Mouse (Mus musculus): Measurements from ENCODE around the gene Sspn.

Gene Sspn

GRCm38 (mm10) chr6:145931341-145931740 is at the start of gene Sspn:
Gene Sspn, plus strand, starts transcription at chr6:145931641.
- no peak for DNase-seq (ENCODE audit: low read depth)

GRCm38 (mm10) chr6:145883010-145883409 is 48.4 kb upstream of the Sspn start:
- DNase-seq (ENCODE audit: low read depth) = peak; percentile 44

- peak; percentile 42 for DNase-seq (ENCODE audit: low read depth)
Measured at GRCm38 (mm10) chr6:145883668-145884067, 47.8 kb upstream of the Sspn start.

DNA sequence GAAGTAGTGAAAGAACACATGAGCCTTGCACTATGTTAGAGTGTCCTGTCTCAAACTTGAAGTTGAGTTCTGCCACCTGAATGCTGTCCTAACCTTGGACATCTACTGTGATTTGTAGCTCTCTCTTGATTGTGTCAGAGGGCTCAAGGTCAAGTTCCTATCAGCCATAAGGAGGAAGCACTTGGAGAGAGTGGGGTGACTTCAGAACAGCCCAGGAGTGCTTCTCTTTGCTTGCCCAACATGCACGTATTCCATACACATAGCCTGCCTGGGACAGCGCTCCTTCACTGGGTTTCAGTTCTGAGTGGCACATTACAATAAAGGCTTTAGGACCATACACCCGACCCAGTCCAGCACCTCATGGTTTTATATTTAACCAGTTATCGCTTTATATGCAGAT is 46.4 kb upstream of the Sspn start:
- DNase-seq (ENCODE audit: low read depth) = no peak

DNA sequence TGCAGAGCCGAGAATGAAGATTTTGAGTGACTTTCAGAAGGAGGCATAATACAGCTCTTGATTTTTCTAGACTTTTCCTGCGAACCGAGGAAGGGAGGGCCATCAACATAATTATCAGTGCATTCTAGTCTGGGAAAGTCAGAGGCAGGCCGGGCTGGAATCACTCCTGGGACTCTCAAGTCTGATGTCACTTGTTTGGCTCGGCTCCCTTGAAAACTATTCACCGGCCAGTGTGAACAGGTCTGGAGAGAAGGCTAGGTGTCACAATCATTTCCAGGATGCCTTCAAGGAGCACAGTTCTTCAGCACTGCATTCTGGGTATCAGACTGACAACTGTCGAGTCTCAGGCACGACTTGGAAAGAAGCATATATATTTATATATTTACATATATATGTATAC is 45.2 kb upstream of the Sspn start:
- no peak for DNase-seq (ENCODE audit: low read depth)

- no peak for DNase-seq (ENCODE audit: low read depth)
Measured at GRCm38 (mm10) chr6:145887719-145888118, 43.7 kb upstream of the Sspn start.

GRCm38 (mm10) chr6:145891951-145892350 is 39.5 kb upstream of the Sspn start:
- DNase-seq (ENCODE audit: low read depth) = no peak

- DNase-seq (ENCODE audit: low read depth) = no peak
Measured at GRCm38 (mm10) chr6:145892381-145893265, 38.8 kb upstream of the Sspn start.

GRCm38 (mm10) chr6:145893366-145894021 is 37.9 kb upstream of the Sspn start:
- DNase-seq (ENCODE audit: low read depth) = peak; percentile 7

DNA sequence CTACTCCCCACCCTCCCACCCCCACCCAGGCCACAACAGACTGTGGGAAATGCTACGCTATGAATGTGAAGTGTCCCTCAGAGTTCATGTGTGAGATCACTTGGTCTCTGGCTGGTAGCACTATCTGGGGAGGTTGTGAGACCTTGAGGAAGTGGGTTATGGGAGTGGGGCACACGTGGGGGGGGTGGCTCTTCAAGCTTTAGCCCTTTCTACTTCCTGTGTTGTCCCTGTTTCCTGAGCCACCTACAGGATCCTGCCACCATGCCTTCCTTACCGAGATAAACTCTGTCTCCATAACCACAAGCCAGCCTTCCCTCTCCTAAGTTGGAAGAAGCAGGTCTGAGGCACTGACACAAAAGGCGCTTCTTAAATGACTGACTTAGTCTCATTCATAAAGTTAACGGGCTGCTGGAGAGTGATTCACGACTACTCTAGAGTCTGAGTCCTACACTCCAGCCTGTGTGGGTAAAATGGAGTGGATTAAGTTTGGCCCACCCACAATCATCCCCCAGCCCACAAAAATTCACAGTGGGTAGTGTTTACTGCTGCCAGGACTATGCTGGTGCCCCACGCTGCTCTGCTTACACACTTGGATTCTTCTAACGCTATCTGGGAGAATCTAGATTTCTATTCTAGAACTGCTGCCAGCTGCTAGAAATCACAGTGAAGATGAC is 36.6 kb upstream of the Sspn start:
- DNase-seq (ENCODE audit: low read depth) = peak; percentile 20

DNA sequence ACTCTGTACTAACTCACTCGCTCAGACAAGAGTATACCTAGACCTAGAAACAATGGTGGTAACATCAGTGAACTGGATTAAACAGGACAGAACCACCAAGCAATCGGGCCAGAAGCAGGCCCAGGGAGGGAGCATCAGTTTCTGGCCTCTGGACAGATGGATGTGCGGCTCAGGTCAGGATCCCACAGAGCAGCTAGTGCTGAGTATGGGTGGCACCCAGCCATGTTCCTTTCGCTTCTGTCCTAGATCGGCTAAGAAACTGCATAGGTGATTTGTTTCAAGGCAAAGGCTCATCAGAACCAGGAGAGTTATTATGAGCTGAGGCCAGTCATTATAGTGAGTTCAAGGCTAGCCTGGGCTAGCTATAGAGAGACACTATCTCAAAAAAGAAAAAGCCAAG is 27.3 kb upstream of the Sspn start:
- DNase-seq (ENCODE audit: low read depth) = no peak

- DNase-seq (ENCODE audit: low read depth) = no peak
Measured at GRCm38 (mm10) chr6:145904616-145905015, 26.8 kb upstream of the Sspn start.

DNA sequence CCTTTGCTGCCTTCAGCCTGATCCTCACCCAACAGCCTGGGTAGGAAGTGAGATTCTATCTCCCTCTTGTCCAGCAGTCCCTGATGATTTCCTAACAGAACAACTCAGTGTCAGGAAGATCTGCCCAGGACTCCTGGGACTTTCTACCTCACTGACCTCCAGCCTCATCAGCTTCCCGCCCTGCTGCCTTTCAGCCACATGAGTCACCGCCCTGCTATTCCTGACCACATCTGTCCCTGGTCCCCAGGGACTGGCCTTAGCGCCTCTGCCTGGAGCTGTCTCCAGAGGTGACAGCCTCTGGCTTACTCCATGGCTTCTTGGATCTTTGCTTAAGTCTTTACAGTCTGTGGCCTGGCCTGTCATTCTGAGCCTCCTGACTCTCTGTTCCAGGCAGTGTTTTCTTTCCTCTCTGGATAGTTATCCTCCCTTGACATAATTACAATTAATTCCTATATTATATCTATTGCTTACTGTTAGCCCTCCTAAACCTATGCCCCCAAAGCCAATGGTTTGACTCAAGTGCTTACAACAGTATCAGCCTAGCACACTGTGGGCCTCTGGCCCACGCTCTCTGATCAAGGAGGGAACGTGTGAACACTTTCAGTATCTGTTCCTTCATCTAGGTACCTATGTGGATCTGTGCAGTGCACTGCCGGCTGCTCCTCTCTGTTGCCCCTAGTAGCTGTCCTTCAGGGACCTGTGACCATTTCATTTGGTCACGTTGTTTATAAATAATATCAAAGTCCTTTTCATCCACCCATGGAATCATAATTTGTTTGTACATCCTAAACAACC is 25.1 kb upstream of the Sspn start:
- no peak for DNase-seq (ENCODE audit: low read depth)

- no peak for DNase-seq (ENCODE audit: low read depth)
Measured at GRCm38 (mm10) chr6:145909943-145910342, 21.5 kb upstream of the Sspn start.

DNA sequence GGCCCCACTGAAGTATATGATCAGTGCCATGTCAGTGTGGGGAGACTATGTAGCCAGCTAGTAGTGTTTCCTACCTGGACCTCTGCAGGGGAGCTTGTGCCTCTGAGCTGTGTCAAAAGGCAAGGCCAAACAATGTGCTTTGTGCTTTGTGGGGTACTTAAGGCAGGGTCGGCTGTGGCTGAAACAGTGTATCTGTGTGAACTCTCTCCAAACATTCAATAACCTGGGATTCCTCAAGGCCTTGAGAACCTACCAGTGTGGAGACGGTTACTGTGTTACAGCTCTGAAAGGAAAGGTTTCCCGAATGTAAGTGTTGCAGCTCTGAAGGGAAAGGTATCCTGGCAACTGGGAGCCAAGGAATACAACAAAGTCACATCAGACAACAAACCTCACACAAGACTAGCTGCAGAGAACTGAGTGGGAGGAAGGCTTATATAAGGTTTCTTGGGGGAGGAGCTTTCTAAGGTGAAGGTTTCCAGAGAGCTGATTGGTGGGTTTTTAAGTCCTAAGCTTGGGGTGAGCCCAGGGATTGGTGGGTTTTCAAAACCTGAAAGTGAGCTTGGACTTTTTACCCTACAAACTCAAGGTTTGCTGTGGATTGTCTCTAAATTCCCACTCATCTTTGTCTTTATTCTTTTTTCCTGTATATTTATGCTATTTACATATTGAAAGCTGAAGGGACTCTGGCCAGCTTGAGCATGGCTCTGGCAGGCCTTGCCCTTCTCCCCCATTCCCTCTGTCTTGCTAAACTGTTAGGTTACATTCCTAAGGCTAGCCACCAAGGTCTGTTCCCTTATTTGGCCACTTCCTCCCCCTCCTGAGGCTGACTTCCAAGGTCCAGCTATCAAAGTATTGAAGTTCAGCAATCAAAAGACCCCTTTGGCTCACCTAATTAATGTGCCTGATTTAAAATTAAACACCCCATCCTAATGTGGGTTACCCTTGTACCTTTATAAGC is 20.7 kb upstream of the Sspn start:
- DNase-seq (ENCODE audit: low read depth) = peak; percentile 15

- no peak for DNase-seq (ENCODE audit: low read depth)
Measured at GRCm38 (mm10) chr6:145912232-145912631, 19.2 kb upstream of the Sspn start.

GRCm38 (mm10) chr6:145915435-145915834 is 16.0 kb upstream of the Sspn start:
- no peak for DNase-seq (ENCODE audit: low read depth)

DNA sequence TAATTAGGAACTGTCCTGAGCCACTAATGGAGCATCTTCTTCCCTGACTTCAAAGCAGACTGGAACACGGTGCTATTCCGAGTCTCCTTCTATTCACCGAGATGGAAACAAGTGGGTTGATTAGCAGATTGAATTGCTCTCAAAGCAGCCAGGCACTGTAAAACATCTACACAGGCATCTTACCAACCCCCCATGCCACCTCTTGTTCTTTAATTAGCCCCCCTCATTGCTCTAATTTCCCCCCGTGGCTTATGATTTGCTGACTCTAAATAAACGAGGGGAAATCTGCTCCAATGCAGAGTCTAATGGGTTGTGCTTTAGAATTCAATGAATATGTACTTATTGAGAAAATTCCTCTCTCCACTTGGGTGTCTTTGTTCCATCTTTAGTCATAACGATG is 15.0 kb upstream of the Sspn start:
- DNase-seq (ENCODE audit: low read depth) = no peak

DNA sequence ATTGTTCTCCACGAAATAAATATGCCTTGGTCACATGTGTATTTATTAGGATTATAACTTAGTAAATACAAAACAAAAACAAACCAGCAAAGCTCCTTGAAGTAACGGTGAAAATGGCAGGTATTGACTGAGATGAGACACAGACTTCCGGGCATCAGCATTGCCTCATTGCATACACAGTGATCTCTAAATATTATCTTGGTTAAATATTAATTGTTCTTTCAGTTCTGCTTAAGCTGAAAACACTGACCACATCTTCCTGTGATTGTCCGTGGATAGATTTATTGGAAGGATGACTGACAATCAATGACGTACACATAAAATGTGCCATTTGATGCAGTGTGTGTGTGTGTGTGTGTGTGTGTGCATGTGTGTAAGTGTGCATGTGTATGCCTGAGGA is 13.2 kb upstream of the Sspn start:
- DNase-seq (ENCODE audit: low read depth) = no peak

DNA sequence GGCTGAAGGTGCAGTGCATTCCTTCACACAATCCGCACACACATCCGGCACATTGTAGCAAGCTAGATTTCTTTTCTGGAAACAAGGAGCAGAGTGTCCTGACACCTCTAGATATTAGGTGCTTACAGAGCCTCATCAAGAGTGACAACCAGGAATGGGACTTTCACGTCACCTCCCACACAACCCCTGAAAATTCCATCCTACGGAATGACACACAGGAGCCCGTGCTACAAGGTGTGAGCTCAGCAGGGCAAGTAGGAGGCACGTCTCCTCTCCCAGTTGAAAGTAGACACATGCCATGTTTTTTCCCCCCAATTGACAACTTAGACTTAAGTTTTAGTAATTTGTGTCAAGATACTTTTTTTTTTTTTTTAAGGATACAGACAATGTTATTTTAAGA is 7.8 kb upstream of the Sspn start:
- DNase-seq (ENCODE audit: low read depth) = no peak

Measured in induced T-regulatory cell, adult 2 months (primary cell).